Mouse (Mus musculus) hindbrain, embryonic 12.5 days (tissue): ENCODE results near the gene Cryba4. TPM values are rescaled to one million over a fixed set of nuclear protein-coding genes. Genes with fewer than 3 reads are reported as not detected.
A peak's percentile ranks its signal among the peaks of the same experiment; 100 is the strongest.

ENCODE experiments used
- ATAC-seq: fragments of 200-750 bp; cut with Nextera tagmentation; 2 replicates; pipeline ENCODE4 v1.8.0; 2017; ENCODE audit warnings: moderate TSS enrichment; ENCODE audit not compliant: low FRiP score
- H3K27ac ChIP-seq: fragments of 300-500 bp; sonication (generic); 2 replicates; pipeline ENCODE4 v1.5.1; 2016; ENCODE audit warnings: mild to moderate bottlenecking
- H3K27me3 ChIP-seq: fragments of 300-500 bp; sonication (generic); 2 replicates; pipeline ENCODE4 v1.6.1; 2016; ENCODE audit warnings: mild to moderate bottlenecking
- H3K36me3 ChIP-seq: fragments of 300-500 bp; sonication (generic); 2 replicates; pipeline ENCODE4 v1.6.1; 2016; ENCODE audit warnings: mild to moderate bottlenecking
- H3K4me1 ChIP-seq: fragments of 300-500 bp; sonication (generic); 2 replicates; pipeline ENCODE4 v1.6.1; 2016
- H3K4me2 ChIP-seq: fragments of 300-500 bp; sonication (generic); replicated peaks from 2 replicates; pipeline ENCODE4 v1.6.1; 2016; ENCODE audit warnings: mild to moderate bottlenecking
- H3K4me3 ChIP-seq: fragments of 300-500 bp; sonication (generic); 2 replicates; pipeline ENCODE4 v1.5.1; 2016; ENCODE audit warnings: mild to moderate bottlenecking
- H3K9ac ChIP-seq: fragments of 300-500 bp; sonication (generic); 2 replicates; pipeline ENCODE4 v1.6.1; 2016; ENCODE audit warnings: mild to moderate bottlenecking, moderate library complexity
- H3K9me3 ChIP-seq: fragments of 300-500 bp; sonication (generic); replicated peaks from 2 replicates; pipeline ENCODE4 v1.6.1; 2016; ENCODE audit warnings: mild to moderate bottlenecking
- WGBS: fragments of 180-500 bp; shearing (Covaris S2); methylation state at CpG from one replicate; pipeline ENCODE4 v1.1.7; 2016; 5-methylcytosine and 5-hydroxymethylcytosine counted together
- polyA plus RNA-seq: library from polyadenylated mRNA; unstranded; fragments of >200 nt; fragmentation: Nextera tagmentation; extraction: Ambion mirVana; gene quantifications from 2 replicates; pipeline ENCODE4 v1.2.1, GENCODE M21; 2016

Cryba4 gene
- polyA plus RNA-seq, 1 experiment from 2014 or later, result 1.8 TPM

- Histone ChIP-seq H3K9me3 (no peaks in the 10 kb centered on the region), H3K27me3 (no peaks in the 10 kb centered on the region), H3K4me2 (peak overlapping the region; percentile 24; the same call in 1 of the 2 replicates), H3K27ac (0 out of 2 replicates have a peak overlapping the region, but pooled peaks have one; percentile 17), H3K4me3 (no peak overlapping the region), H3K36me3 (no peaks in the 10 kb centered on the region), H3K9ac (0 out of 2 replicates have a peak overlapping the region, but pooled peaks have one; percentile 24), H3K4me1 (peaks cover 9% of the 10 kb centered on the region)
- WGBS, result 27% methylated on average over 16 of the region's 16 CpGs
- ATAC-seq, result no peak
Observed at GRCm38 (mm10) chr5:112206543-112207255, 45.6 kb downstream of the Cryba4 start.

GRCm38 (mm10) chr5:112199656-112200055 lies 52.7 kb downstream of the Cryba4 start:
- 83% methylated on average over 6 of the region's 6 CpGs for WGBS
- H3K4me2 ChIP-seq, result no peak overlapping the region
- H3K4me3 ChIP-seq, result no peak overlapping the region
- no peaks in the 10 kb centered on the region for H3K9me3 ChIP-seq
- H3K36me3 ChIP-seq, result no peaks in the 10 kb centered on the region
- H3K27ac ChIP-seq, result no peak overlapping the region
- H3K4me1 ChIP-seq, result no peaks in the 10 kb centered on the region
- H3K9ac ChIP-seq, result no peak overlapping the region
- ATAC-seq, result no peak
- H3K27me3 ChIP-seq, result no peaks in the 10 kb centered on the region

Other genes with a start within 250 kb of the Cryba4 start
- 2.0 and 2.3 TPM in 2 replicates for gene Crybb1, start 3.3 kb upstream of the Cryba4 start, polyA plus RNA-seq
- gene Tpst2, start 24.2 kb upstream of the Cryba4 start, polyA plus RNA-seq, result 31.7 and 35.4 TPM in 2 replicates
- 38.1 TPM in 2 replicates for gene Tfip11, start 73.8 kb upstream of the Cryba4 start, polyA plus RNA-seq
- gene Srrd, start 90.5 kb upstream of the Cryba4 start, polyA plus RNA-seq, result 46.9 and 47.6 TPM in 2 replicates
- 35.4 and 37.1 TPM in 2 replicates for gene Hps4, start 90.6 kb upstream of the Cryba4 start, polyA plus RNA-seq
- gene Gm6583, start 103.5 kb upstream of the Cryba4 start, polyA plus RNA-seq, result 0.26 and 0.27 TPM in 2 replicates
- 60.7 and 66.1 TPM in 2 replicates for gene Asphd2, start 142.3 kb upstream of the Cryba4 start, polyA plus RNA-seq
- gene Gm6588, start 196.9 kb upstream of the Cryba4 start, polyA plus RNA-seq, result 0.37 and 0.64 TPM in 2 replicates